Mouse (Mus musculus) adrenal gland (tissue): Measurements from ENCODE around the gene Rragd.
"Not testable (repeated sequence)": the region's sequence is repeated elsewhere in the genome, so short reads cannot be mapped to it uniquely, and the experiment has no call there.

Experiments
- intact Hi-C: fragments of 180-260 bp; cut with DNase I; formaldehyde crosslinking; loops from one replicate; pipeline ENCODE4 v1.15.1; 2025
- long read RNA-seq, 2 experiments: library from polyadenylated mRNA; unstranded; transcript quantifications; one replicate each; pipeline ENCODE4 v2.0.0; 2020; ENCODE audit warnings: borderline replicate concordance in 1 of 2; ENCODE audit not compliant: insufficient replicate concordance in 1 of 2

Gene Rragd
- long read RNA-seq, experiment 1, full-length matches to known transcripts = 6 of 8 reads
- long read RNA-seq, experiment 1, partial matches to known transcripts = 1 of 8 reads
- long read RNA-seq, experiment 1, other reads (novel, unspliced or antisense) = 1 of 8 reads
- long read RNA-seq, experiment 2, full-length matches to known transcripts = 5 of 9 reads
- long read RNA-seq, experiment 2, partial matches to known transcripts = 1 of 9 reads
- long read RNA-seq, experiment 2, other reads (novel, unspliced or antisense) = 3 of 9 reads

- intact Hi-C loops = no loop called here
Observed at GRCm38 (mm10) chr4:32982716-32983175, at the start of gene Rragd. Gene Rragd, plus strand, starts transcription at chr4:32983037.

- intact Hi-C loops = no loop called here
Observed at GRCm38 (mm10) chr4:32936762-32937341, 46.0 kb upstream of the Rragd start.

GRCm38 (mm10) chr4:32939521-32939920 is 43.3 kb upstream of the Rragd start:
- intact Hi-C loops = no loop called here

GRCm38 (mm10) chr4:32939964-32940363 is 42.9 kb upstream of the Rragd start:
- intact Hi-C loops = no loop called here

- intact Hi-C loops = no loop called here
Observed at GRCm38 (mm10) chr4:32940984-32941383, 41.9 kb upstream of the Rragd start.

GRCm38 (mm10) chr4:32947631-32948030 is 35.2 kb upstream of the Rragd start:
- intact Hi-C loops = loop anchor here (5.0 kb wide), 1 partner anchor 195 kb away; no protein-coding TSS in a partner anchor

- intact Hi-C loops = loop anchor here (5.0 kb wide), 1 partner anchor 196 kb away; no protein-coding TSS in a partner anchor
Observed at GRCm38 (mm10) chr4:32948696-32949095, 34.1 kb upstream of the Rragd start.

GRCm38 (mm10) chr4:32950356-32951034 is 32.3 kb upstream of the Rragd start, which contains the start of gene Ankrd6:
Gene Ankrd6, minus strand, starts transcription at chr4:32950841.
- intact Hi-C loops = loop anchor here (5.0 kb wide), 1 partner anchor 183 kb away; no protein-coding TSS in a partner anchor

GRCm38 (mm10) chr4:32951035-32951940 is 31.5 kb upstream of the Rragd start:
- intact Hi-C loops = loop anchor here (5.0 kb wide), 1 partner anchor 184 kb away; no protein-coding TSS in a partner anchor

GRCm38 (mm10) chr4:32952681-32953080 is 30.2 kb upstream of the Rragd start:
- intact Hi-C loops = loop anchor here (5.0 kb wide), 1 partner anchor 185 kb away; no protein-coding TSS in a partner anchor

- intact Hi-C loops = no loop called here
Observed at GRCm38 (mm10) chr4:32956423-32956822, 26.4 kb upstream of the Rragd start.

GRCm38 (mm10) chr4:32961394-32961793 is 21.4 kb upstream of the Rragd start:
- intact Hi-C loops = no loop called here

GRCm38 (mm10) chr4:32964619-32965018 is 18.2 kb upstream of the Rragd start:
- intact Hi-C loops = not testable (repeated sequence)

GRCm38 (mm10) chr4:32977331-32977730 is 5.5 kb upstream of the Rragd start:
- intact Hi-C loops = no loop called here

GRCm38 (mm10) chr4:32980061-32980460 is 2.8 kb upstream of the Rragd start:
- intact Hi-C loops = no loop called here

GRCm38 (mm10) chr4:32981617-32982016 is 1.2 kb upstream of the Rragd start:
- intact Hi-C loops = no loop called here

- intact Hi-C loops = no loop called here
Observed at GRCm38 (mm10) chr4:32982041-32982715, 659 bp upstream of the Rragd start.

GRCm38 (mm10) chr4:32983176-32984155 is 629 bp downstream of the Rragd start:
- intact Hi-C loops = no loop called here

GRCm38 (mm10) chr4:32984242-32984641 is 1.4 kb downstream of the Rragd start:
- intact Hi-C loops = no loop called here
